Mouse (Mus musculus) T-cell, adult 2 months (primary cell): ENCODE results near the gene Gm14406.
"Not testable (repeated sequence)": the region's sequence is repeated elsewhere in the genome, so short reads cannot be mapped to it uniquely, and the experiment has no call there.

Experiments
- DNase-seq: peaks from one replicate; pipeline ENCODE4 v3.0.0; 2022; ENCODE audit warnings: low spot score

The Gm14406 gene

GRCm38 (mm10) chr2:177577998-177578397, at the start of gene Gm14406:
TSS of gene Gm14406 (minus strand) at chr2:177578210.
- DNase-seq = not testable (repeated sequence)

DNA sequence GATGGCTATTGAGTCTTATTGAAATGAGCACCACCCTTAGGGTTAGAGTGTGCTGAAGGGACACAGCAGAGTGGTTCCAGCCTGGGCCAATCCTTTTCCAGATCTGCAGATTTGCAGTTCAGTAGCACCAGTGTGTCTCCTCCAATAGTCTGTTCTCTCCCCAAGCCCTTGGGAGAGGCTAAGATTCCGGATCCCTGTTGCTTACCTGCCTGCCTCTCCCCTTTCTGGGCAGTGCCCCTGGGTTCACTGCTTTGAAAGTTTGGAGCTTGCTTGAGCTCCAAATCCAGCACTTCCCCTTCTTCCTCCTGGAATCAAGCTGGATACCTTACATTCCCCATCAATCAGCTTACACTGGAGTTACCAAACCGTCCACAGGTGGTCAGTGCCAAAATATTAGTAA, 2.9 kb downstream of the Gm14406 start:
- not testable (repeated sequence) for DNase-seq

GRCm38 (mm10) chr2:177559365-177559764, 18.6 kb downstream of the Gm14406 start:
- not testable (repeated sequence) for DNase-seq

DNA sequence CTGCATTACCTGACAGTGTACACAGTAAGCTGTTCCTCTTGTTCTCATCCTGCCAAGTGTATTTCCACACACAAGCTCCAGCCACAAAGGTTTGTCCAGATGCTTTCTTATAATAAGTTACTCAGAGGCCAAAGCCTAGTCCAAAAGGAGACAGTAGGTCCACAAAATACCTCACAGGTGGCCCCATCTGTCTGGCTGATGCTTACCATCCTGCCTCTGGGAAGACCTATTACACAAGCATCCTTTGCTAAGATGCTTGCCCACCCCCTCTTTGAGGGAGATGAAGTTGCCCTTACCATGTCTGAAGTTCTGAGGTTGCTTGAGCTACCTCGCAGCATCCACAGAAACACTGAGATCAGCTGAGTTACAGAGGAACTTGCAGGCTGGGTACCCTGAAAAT, 22.7 kb downstream of the Gm14406 start:
- not testable (repeated sequence) for DNase-seq

- DNase-seq = not testable (repeated sequence)
These were observed 40.3 kb downstream of the Gm14406 start for GRCm38 (mm10) chr2:177537717-177538116.

DNA sequence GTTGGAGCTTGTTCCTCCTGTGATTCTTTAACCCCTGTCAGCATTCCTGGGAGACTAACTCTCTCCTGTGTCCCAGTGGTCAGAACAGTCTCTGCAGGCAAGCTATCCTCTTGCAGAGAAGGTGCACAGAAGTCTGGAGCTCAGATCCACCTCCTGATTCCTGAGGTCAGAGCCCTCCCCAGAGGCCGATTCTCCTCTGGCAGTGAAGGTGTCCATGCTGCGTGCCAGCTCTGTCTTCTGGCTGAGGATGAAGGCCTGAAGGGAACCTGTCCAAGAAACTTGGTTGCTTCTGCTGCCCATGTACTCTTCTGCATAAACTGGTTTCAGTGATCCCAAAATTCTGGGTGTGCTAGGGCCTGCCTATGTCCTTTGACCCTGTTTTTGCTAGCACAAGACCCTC, 40.9 kb downstream of the Gm14406 start:
- not testable (repeated sequence) for DNase-seq

- no peak for DNase-seq
These were observed 42.1 kb downstream of the Gm14406 start for GRCm38 (mm10) chr2:177535876-177536275.

- not testable (repeated sequence) for DNase-seq
These were observed 53.8 kb downstream of the Gm14406 start for GRCm38 (mm10) chr2:177524171-177524570.

- not testable (repeated sequence) for DNase-seq
These were observed 54.3 kb downstream of the Gm14406 start for GRCm38 (mm10) chr2:177523674-177524073.

- DNase-seq = no peak
These were observed 54.9 kb downstream of the Gm14406 start for GRCm38 (mm10) chr2:177523061-177523460.

- no peak for DNase-seq
These were observed 58.0 kb downstream of the Gm14406 start for GRCm38 (mm10) chr2:177520035-177520434.
